Mouse (Mus musculus): ENCODE results near the gene Fam198b. TPM values are rescaled to one million over a fixed set of nuclear protein-coding genes. Genes with fewer than 3 reads are reported as not detected.

The Fam198b gene
- polyA plus RNA-seq (2015; fragmentation: Nextera tagmentation; extraction: Ambion mirVana), result 31.0 and 32.9 TPM in 2 replicates

GRCm38 (mm10) chr3:79884305-79884704 lies at the start of gene Fam198b:
Gene Fam198b, plus strand, starts transcription at chr3:79884533.
- no peaks in the 10 kb centered on the region for H3K36me3 ChIP-seq (ENCODE audit: control insufficient read depth, insufficient read depth, low read length)
- H3K9ac ChIP-seq (ENCODE audit: low read length), result peak within 1 kb of the TSS; percentile 64
- H3K27ac ChIP-seq (ENCODE audit: low read length), result peak within 1 kb of the TSS; percentile 72
- no peaks in the 10 kb centered on the region for H3K27me3 ChIP-seq (ENCODE audit: control insufficient read depth, insufficient read depth, low read depth, low read length)
- ATAC-seq (ENCODE audit: low read depth), result peak; percentile 8; the same call in 1 of the 2 replicates
- WGBS, result 24% methylated on average over 5 of the region's 5 CpGs
- H3K4me1 ChIP-seq (replicated peaks; ENCODE audit: control insufficient read depth, insufficient read depth, low read length), result peaks cover 14% of the 10 kb centered on the region
- H3K4me3 ChIP-seq (ENCODE audit: low read length), result peak within 1 kb of the TSS; percentile 48
- H3K9me3 ChIP-seq (ENCODE audit: control insufficient read depth, low read length), result no peaks in the 10 kb centered on the region
- H3K4me2 ChIP-seq (ENCODE audit: low read depth, low read length), result peak within 1 kb of the TSS; percentile 65

GRCm38 (mm10) chr3:79838751-79839150 lies 45.6 kb upstream of the Fam198b start:
- H3K4me3 ChIP-seq (ENCODE audit: low read length), result no peak overlapping the region
- no peak overlapping the region for H3K9ac ChIP-seq (ENCODE audit: low read length)
- ATAC-seq (ENCODE audit: low read depth), result no peak
- no peak overlapping the region for H3K4me2 ChIP-seq (ENCODE audit: low read depth, low read length)
- H3K27me3 ChIP-seq (ENCODE audit: control insufficient read depth, insufficient read depth, low read depth, low read length), result no peaks in the 10 kb centered on the region
- no peaks in the 10 kb centered on the region for H3K36me3 ChIP-seq (ENCODE audit: control insufficient read depth, insufficient read depth, low read length)
- no peak overlapping the region for H3K27ac ChIP-seq (ENCODE audit: low read length)
- H3K4me1 ChIP-seq (replicated peaks; ENCODE audit: control insufficient read depth, insufficient read depth, low read length), result no peaks in the 10 kb centered on the region
- 54% methylated on average over 6 of the region's 6 CpGs for WGBS
- no peaks in the 10 kb centered on the region for H3K9me3 ChIP-seq (ENCODE audit: control insufficient read depth, low read length)

- Histone ChIP-seq H3K4me1 (replicated peaks; ENCODE audit: control insufficient read depth, insufficient read depth, low read length) (no peaks in the 10 kb centered on the region), H3K9ac (ENCODE audit: low read length) (peak overlapping the region; percentile 73), H3K27me3 (ENCODE audit: control insufficient read depth, insufficient read depth, low read depth, low read length) (no peaks in the 10 kb centered on the region), H3K36me3 (ENCODE audit: control insufficient read depth, insufficient read depth, low read length) (no peaks in the 10 kb centered on the region), H3K9me3 (ENCODE audit: control insufficient read depth, low read length) (no peaks in the 10 kb centered on the region), H3K4me3 (ENCODE audit: low read length) (peak overlapping the region; percentile 60), H3K27ac (ENCODE audit: low read length) (no peak overlapping the region), H3K4me2 (ENCODE audit: low read depth, low read length) (peak overlapping the region; percentile 65)
- 67% methylated on average over 6 of the region's 6 CpGs for WGBS
- ATAC-seq (ENCODE audit: low read depth), result no peak
These were observed 42.9 kb upstream of the Fam198b start for GRCm38 (mm10) chr3:79841475-79841874.

- no peaks in the 10 kb centered on the region for H3K9me3 ChIP-seq (ENCODE audit: control insufficient read depth, low read length)
- H3K4me2 ChIP-seq (ENCODE audit: low read depth, low read length), result peak overlapping the region; percentile 65
- H3K9ac ChIP-seq (ENCODE audit: low read length), result peak overlapping the region; percentile 73
- H3K36me3 ChIP-seq (ENCODE audit: control insufficient read depth, insufficient read depth, low read length), result no peaks in the 10 kb centered on the region
- WGBS, result 4% methylated on average over 12 of the region's 12 CpGs
- H3K4me3 ChIP-seq (ENCODE audit: low read length), result peak overlapping the region; percentile 60
- H3K27ac ChIP-seq (ENCODE audit: low read length), result peak overlapping the region; percentile 55
- H3K4me1 ChIP-seq (replicated peaks; ENCODE audit: control insufficient read depth, insufficient read depth, low read length), result no peaks in the 10 kb centered on the region
- H3K27me3 ChIP-seq (ENCODE audit: control insufficient read depth, insufficient read depth, low read depth, low read length), result no peaks in the 10 kb centered on the region
- peak; percentile 73 for ATAC-seq (ENCODE audit: low read depth)
These were observed 42.2 kb upstream of the Fam198b start for GRCm38 (mm10) chr3:79842165-79842564.

GRCm38 (mm10) chr3:79842616-79843016 lies 41.7 kb upstream of the Fam198b start:
- Histone ChIP-seq H3K36me3 (ENCODE audit: control insufficient read depth, insufficient read depth, low read length) (no peaks in the 10 kb centered on the region), H3K9ac (ENCODE audit: low read length) (peak overlapping the region; percentile 73), H3K4me3 (ENCODE audit: low read length) (peak overlapping the region; percentile 60), H3K4me1 (replicated peaks; ENCODE audit: control insufficient read depth, insufficient read depth, low read length) (no peaks in the 10 kb centered on the region), H3K4me2 (ENCODE audit: low read depth, low read length) (peak overlapping the region; percentile 65), H3K27ac (ENCODE audit: low read length) (peak overlapping the region; percentile 55), H3K27me3 (ENCODE audit: control insufficient read depth, insufficient read depth, low read depth, low read length) (no peaks in the 10 kb centered on the region), H3K9me3 (ENCODE audit: control insufficient read depth, low read length) (no peaks in the 10 kb centered on the region)
- under 1% methylated on average over 19 of the region's 19 CpGs for WGBS
- peak; percentile 91 for ATAC-seq (ENCODE audit: low read depth)

GRCm38 (mm10) chr3:79843999-79844398 lies 40.3 kb upstream of the Fam198b start:
- WGBS, result 81% methylated on average over 9 of the region's 9 CpGs
- H3K27me3 ChIP-seq (ENCODE audit: control insufficient read depth, insufficient read depth, low read depth, low read length), result no peaks in the 10 kb centered on the region
- no peak overlapping the region for H3K27ac ChIP-seq (ENCODE audit: low read length)

GRCm38 (mm10) chr3:79846633-79847032 lies 37.7 kb upstream of the Fam198b start:
- 84% methylated on average over 5 of the region's 5 CpGs for WGBS
- no peak overlapping the region for H3K4me3 ChIP-seq (ENCODE audit: low read length)
- ATAC-seq (ENCODE audit: low read depth), result no peak
- H3K27ac ChIP-seq (ENCODE audit: low read length), result no peak overlapping the region
- no peaks in the 10 kb centered on the region for H3K36me3 ChIP-seq (ENCODE audit: control insufficient read depth, insufficient read depth, low read length)
- H3K4me2 ChIP-seq (ENCODE audit: low read depth, low read length), result no peak overlapping the region
- H3K9me3 ChIP-seq (ENCODE audit: control insufficient read depth, low read length), result no peaks in the 10 kb centered on the region
- no peak overlapping the region for H3K9ac ChIP-seq (ENCODE audit: low read length)
- H3K27me3 ChIP-seq (ENCODE audit: control insufficient read depth, insufficient read depth, low read depth, low read length), result no peaks in the 10 kb centered on the region
- H3K4me1 ChIP-seq (replicated peaks; ENCODE audit: control insufficient read depth, insufficient read depth, low read length), result no peaks in the 10 kb centered on the region

More at GRCm38 (mm10) chr3:79843999-79844398, 40.3 kb upstream of the Fam198b start:
- Histone ChIP-seq H3K4me3 (ENCODE audit: low read length) (no peak overlapping the region), H3K9me3 (ENCODE audit: control insufficient read depth, low read length) (no peaks in the 10 kb centered on the region), H3K9ac (ENCODE audit: low read length) (no peak overlapping the region), H3K36me3 (ENCODE audit: control insufficient read depth, insufficient read depth, low read length) (no peaks in the 10 kb centered on the region), H3K4me1 (replicated peaks; ENCODE audit: control insufficient read depth, insufficient read depth, low read length) (no peaks in the 10 kb centered on the region), H3K4me2 (ENCODE audit: low read depth, low read length) (no peak overlapping the region)
- no peak for ATAC-seq (ENCODE audit: low read depth)

GRCm38 (mm10) chr3:79848841-79849240 lies 35.5 kb upstream of the Fam198b start:
- Histone ChIP-seq H3K36me3 (ENCODE audit: control insufficient read depth, insufficient read depth, low read length) (no peaks in the 10 kb centered on the region), H3K9me3 (ENCODE audit: control insufficient read depth, low read length) (no peaks in the 10 kb centered on the region), H3K27ac (ENCODE audit: low read length) (no peak overlapping the region), H3K9ac (ENCODE audit: low read length) (no peak overlapping the region), H3K27me3 (ENCODE audit: control insufficient read depth, insufficient read depth, low read depth, low read length) (no peaks in the 10 kb centered on the region), H3K4me2 (ENCODE audit: low read depth, low read length) (no peak overlapping the region), H3K4me1 (replicated peaks; ENCODE audit: control insufficient read depth, insufficient read depth, low read length) (no peaks in the 10 kb centered on the region; the same call in 1 of the 2 replicates), H3K4me3 (ENCODE audit: low read length) (no peak overlapping the region)
- WGBS, result 32% methylated on average over 4 of the region's 4 CpGs
- ATAC-seq (ENCODE audit: low read depth), result 0 out of 2 replicates have a peak, but pooled peaks have one; percentile 18

GRCm38 (mm10) chr3:79849621-79850020 lies 34.7 kb upstream of the Fam198b start:
- Histone ChIP-seq H3K27ac (ENCODE audit: low read length) (no peak overlapping the region), H3K9ac (ENCODE audit: low read length) (no peak overlapping the region), H3K4me3 (ENCODE audit: low read length) (no peak overlapping the region), H3K36me3 (ENCODE audit: control insufficient read depth, insufficient read depth, low read length) (no peaks in the 10 kb centered on the region), H3K9me3 (ENCODE audit: control insufficient read depth, low read length) (no peaks in the 10 kb centered on the region), H3K4me1 (replicated peaks; ENCODE audit: control insufficient read depth, insufficient read depth, low read length) (no peaks in the 10 kb centered on the region; the same call in 1 of the 2 replicates), H3K27me3 (ENCODE audit: control insufficient read depth, insufficient read depth, low read depth, low read length) (no peaks in the 10 kb centered on the region), H3K4me2 (ENCODE audit: low read depth, low read length) (no peak overlapping the region)
- WGBS, result 64% methylated on average over 2 of the region's 2 CpGs
- ATAC-seq (ENCODE audit: low read depth), result no peak

- Histone ChIP-seq H3K4me1 (replicated peaks; ENCODE audit: control insufficient read depth, insufficient read depth, low read length) (no peaks in the 10 kb centered on the region; the same call in 1 of the 2 replicates), H3K4me3 (ENCODE audit: low read length) (no peak overlapping the region), H3K9ac (ENCODE audit: low read length) (no peak overlapping the region), H3K4me2 (ENCODE audit: low read depth, low read length) (no peak overlapping the region), H3K36me3 (ENCODE audit: control insufficient read depth, insufficient read depth, low read length) (no peaks in the 10 kb centered on the region), H3K9me3 (ENCODE audit: control insufficient read depth, low read length) (no peaks in the 10 kb centered on the region), H3K27me3 (ENCODE audit: control insufficient read depth, insufficient read depth, low read depth, low read length) (no peaks in the 10 kb centered on the region), H3K27ac (ENCODE audit: low read length) (no peak overlapping the region)
- ATAC-seq (ENCODE audit: low read depth), result no peak
- 41% methylated on average over 6 of the region's 6 CpGs for WGBS
These were observed 33.7 kb upstream of the Fam198b start for GRCm38 (mm10) chr3:79850656-79851055.
